Mouse (Mus musculus) limb, embryonic 15.5 days (tissue): ENCODE data around the gene Abhd13. TPM values are rescaled to one million over a fixed set of nuclear protein-coding genes. Genes with fewer than 3 reads are reported as not detected.

ENCODE experiments used
- ATAC-seq: fragments of 200-750 bp; cut with Nextera tagmentation; 2 replicates; pipeline ENCODE4 v1.8.0; 2017; ENCODE audit warnings: low read depth, moderate TSS enrichment; ENCODE audit not compliant: insufficient number of reproducible peaks, low FRiP score, low TSS enrichment
- H3K27ac ChIP-seq: fragments of 300-500 bp; sonication (generic); 2 replicates; pipeline ENCODE4 v1.5.1; 2015; ENCODE audit warnings: moderate library complexity, mild to moderate bottlenecking, inconsistent platforms
- H3K27me3 ChIP-seq: fragments of 300-500 bp; sonication (generic); 2 replicates; pipeline ENCODE4 v1.6.1; 2015; ENCODE audit warnings: inconsistent platforms
- H3K36me3 ChIP-seq: fragments of 300-500 bp; sonication (generic); 2 replicates; pipeline ENCODE4 v1.6.1; 2015; ENCODE audit warnings: inconsistent platforms
- H3K4me1 ChIP-seq: fragments of 300-500 bp; sonication (generic); 2 replicates; pipeline ENCODE4 v1.6.1; 2015; ENCODE audit warnings: inconsistent platforms
- H3K4me2 ChIP-seq: fragments of 300-500 bp; sonication (generic); 2 replicates; pipeline ENCODE4 v1.6.1; 2015; ENCODE audit warnings: mild to moderate bottlenecking, inconsistent platforms
- H3K4me3 ChIP-seq: fragments of 300-500 bp; sonication (generic); 2 replicates; pipeline ENCODE4 v1.5.1; 2015; ENCODE audit warnings: mild to moderate bottlenecking, inconsistent platforms
- H3K9ac ChIP-seq: fragments of 300-500 bp; sonication (generic); 2 replicates; pipeline ENCODE4 v1.6.1; 2015; ENCODE audit warnings: inconsistent platforms
- H3K9me3 ChIP-seq: fragments of 300-500 bp; sonication (generic); 2 replicates; pipeline ENCODE4 v1.6.1; 2016; ENCODE audit warnings: inconsistent platforms
- WGBS: fragments of 180-500 bp; shearing (Covaris S2); methylation state at CpG from one replicate; pipeline ENCODE4 v1.1.7; 2015; 5-methylcytosine and 5-hydroxymethylcytosine counted together
- polyA plus RNA-seq: library from polyadenylated mRNA; unstranded; fragments of >200 nt; fragmentation: Nextera tagmentation; extraction: Ambion mirVana; gene quantifications from 2 replicates; pipeline ENCODE4 v1.2.1, GENCODE M21; 2015

The Abhd13 gene
- polyA plus RNA-seq, 1 experiment from 2014 or later: 16.3 TPM

- Histone ChIP-seq H3K27ac (peak overlapping the region; percentile 91), H3K4me3 (peak overlapping the region; percentile 86), H3K4me1 (peaks cover 30% of the 10 kb centered on the region), H3K9ac (0 out of 2 replicates have a peak overlapping the region, but pooled peaks have one; percentile 4), H3K9me3 (no peaks in the 10 kb centered on the region), H3K27me3 (no peaks in the 10 kb centered on the region), H3K4me2 (peak overlapping the region; percentile 57), H3K36me3 (peaks cover 14% of the 10 kb centered on the region)
- WGBS: 26% methylated on average over 15 of the region's 15 CpGs
- no peak for ATAC-seq
Observed at GRCm38 (mm10) chr8:9977016-9977415, 491 bp upstream of the Abhd13 start.

- H3K9me3 ChIP-seq: no peaks in the 10 kb centered on the region
- peak overlapping the region; percentile 57 for H3K4me2 ChIP-seq
- 51% methylated on average over 18 of the region's 18 CpGs for WGBS
- no peak overlapping the region for H3K27ac ChIP-seq
- H3K9ac ChIP-seq: peak overlapping the region; percentile 85
- H3K27me3 ChIP-seq: no peaks in the 10 kb centered on the region
- ATAC-seq: no peak
- peaks cover 30% of the 10 kb centered on the region for H3K4me1 ChIP-seq
- H3K4me3 ChIP-seq: peak overlapping the region; percentile 86
- H3K36me3 ChIP-seq: peaks cover under 1% of the 10 kb centered on the region; the same call in 1 of the 2 replicates
Observed at GRCm38 (mm10) chr8:9978475-9979230, 1.1 kb downstream of the Abhd13 start.

- no peak overlapping the region for H3K9ac ChIP-seq
- no peak overlapping the region for H3K4me2 ChIP-seq
- no peaks in the 10 kb centered on the region for H3K27me3 ChIP-seq
- no peaks in the 10 kb centered on the region for H3K9me3 ChIP-seq
- ATAC-seq: no peak
- WGBS: 90% methylated on average over 1 of the region's 1 CpGs
- H3K27ac ChIP-seq: no peak overlapping the region
- H3K4me1 ChIP-seq: peaks cover 30% of the 10 kb centered on the region
- peaks cover 5% of the 10 kb centered on the region; the same call in 1 of the 2 replicates for H3K36me3 ChIP-seq
- no peak overlapping the region for H3K4me3 ChIP-seq
Observed at GRCm38 (mm10) chr8:9979746-9980145, 2.2 kb downstream of the Abhd13 start.

- no peaks in the 10 kb centered on the region for H3K9me3 ChIP-seq
- H3K27ac ChIP-seq: no peak overlapping the region
- no peak overlapping the region for H3K9ac ChIP-seq
- H3K4me1 ChIP-seq: peaks cover 27% of the 10 kb centered on the region
- no peak for ATAC-seq
- H3K4me3 ChIP-seq: no peak overlapping the region
- H3K36me3 ChIP-seq: peaks cover 5% of the 10 kb centered on the region; the same call in 1 of the 2 replicates
- no peaks in the 10 kb centered on the region for H3K27me3 ChIP-seq
- no peak overlapping the region for H3K4me2 ChIP-seq
Observed at GRCm38 (mm10) chr8:9980188-9980587, 2.7 kb downstream of the Abhd13 start.

- Histone ChIP-seq H3K4me2 (no peak overlapping the region), H3K36me3 (no peaks in the 10 kb centered on the region), H3K4me3 (no peak overlapping the region), H3K27me3 (no peaks in the 10 kb centered on the region), H3K27ac (no peak overlapping the region), H3K9ac (no peak overlapping the region), H3K9me3 (no peaks in the 10 kb centered on the region), H3K4me1 (peaks cover 12% of the 10 kb centered on the region)
- ATAC-seq: no peak
- WGBS: 79% methylated on average over 7 of the region's 7 CpGs
Observed at GRCm38 (mm10) chr8:10004115-10004514, 26.6 kb downstream of the Abhd13 start.

- Histone ChIP-seq H3K27ac (no peak within 1 kb of the TSS), H3K4me2 (peak within 1 kb of the TSS; percentile 48), H3K36me3 (no peaks in the 10 kb centered on the region), H3K9ac (no peak within 1 kb of the TSS), H3K4me3 (peak within 1 kb of the TSS; percentile 27), H3K4me1 (peaks cover 12% of the 10 kb centered on the region), H3K27me3 (no peaks in the 10 kb centered on the region), H3K9me3 (no peaks in the 10 kb centered on the region)
- WGBS: 52% methylated on average over 16 of the region's 16 CpGs
- no peak; the same call in 1 of the 2 replicates for ATAC-seq
Observed at GRCm38 (mm10) chr8:10006156-10006985, 28.9 kb downstream of the Abhd13 start, which contains the start of gene Tnfsf13b. Gene Tnfsf13b (plus strand): TSS chr8:10006467.

- Histone ChIP-seq H3K27ac (no peak overlapping the region), H3K27me3 (no peaks in the 10 kb centered on the region), H3K4me1 (peaks cover 12% of the 10 kb centered on the region), H3K9me3 (no peaks in the 10 kb centered on the region), H3K4me2 (peak overlapping the region; percentile 48), H3K4me3 (peak overlapping the region; percentile 27), H3K9ac (no peak overlapping the region), H3K36me3 (no peaks in the 10 kb centered on the region)
- WGBS: 6% methylated on average over 29 of the region's 29 CpGs
- no peak for ATAC-seq
Observed at GRCm38 (mm10) chr8:10006986-10007659, 29.6 kb downstream of the Abhd13 start.

- H3K4me2 ChIP-seq: peak overlapping the region; percentile 48
- peak overlapping the region; percentile 27 for H3K4me3 ChIP-seq
- no peaks in the 10 kb centered on the region for H3K27me3 ChIP-seq
- H3K4me1 ChIP-seq: peaks cover 12% of the 10 kb centered on the region
- no peaks in the 10 kb centered on the region for H3K36me3 ChIP-seq
- 38% methylated on average over 6 of the region's 6 CpGs for WGBS
- no peak overlapping the region for H3K27ac ChIP-seq
- no peaks in the 10 kb centered on the region for H3K9me3 ChIP-seq
- H3K9ac ChIP-seq: no peak overlapping the region
- no peak for ATAC-seq
Observed at GRCm38 (mm10) chr8:10007660-10008028, 30.1 kb downstream of the Abhd13 start.

- Histone ChIP-seq H3K27me3 (no peaks in the 10 kb centered on the region), H3K9ac (no peak overlapping the region), H3K36me3 (no peaks in the 10 kb centered on the region), H3K9me3 (no peaks in the 10 kb centered on the region), H3K4me3 (no peak overlapping the region), H3K27ac (no peak overlapping the region), H3K4me2 (no peak overlapping the region), H3K4me1 (no peaks in the 10 kb centered on the region)
- WGBS: 78% methylated on average over 1 of the region's 1 CpGs
- no peak for ATAC-seq
Observed at GRCm38 (mm10) chr8:10016252-10016651, 38.7 kb downstream of the Abhd13 start.

GRCm38 (mm10) chr8:10017231-10017630, 39.7 kb downstream of the Abhd13 start:
- no peaks in the 10 kb centered on the region for H3K27me3 ChIP-seq
- 65% methylated on average over 3 of the region's 3 CpGs for WGBS
- H3K4me2 ChIP-seq: no peak overlapping the region
- no peak for ATAC-seq
- no peak overlapping the region for H3K4me3 ChIP-seq
- no peak overlapping the region for H3K9ac ChIP-seq
- H3K9me3 ChIP-seq: no peaks in the 10 kb centered on the region
- H3K4me1 ChIP-seq: no peaks in the 10 kb centered on the region
- H3K36me3 ChIP-seq: no peaks in the 10 kb centered on the region
- no peak overlapping the region for H3K27ac ChIP-seq

GRCm38 (mm10) chr8:10030320-10031060, 53.0 kb downstream of the Abhd13 start:
- Histone ChIP-seq H3K36me3 (no peaks in the 10 kb centered on the region), H3K4me1 (no peaks in the 10 kb centered on the region), H3K9ac (no peak overlapping the region), H3K9me3 (no peaks in the 10 kb centered on the region), H3K4me3 (no peak overlapping the region), H3K27ac (no peak overlapping the region), H3K4me2 (no peak overlapping the region), H3K27me3 (no peaks in the 10 kb centered on the region)
- 72% methylated on average over 8 of the region's 8 CpGs for WGBS
- ATAC-seq: no peak
